Comparison of ENCODE assay signal across 8 mouse cellular contexts in the genomic region with DNA sequence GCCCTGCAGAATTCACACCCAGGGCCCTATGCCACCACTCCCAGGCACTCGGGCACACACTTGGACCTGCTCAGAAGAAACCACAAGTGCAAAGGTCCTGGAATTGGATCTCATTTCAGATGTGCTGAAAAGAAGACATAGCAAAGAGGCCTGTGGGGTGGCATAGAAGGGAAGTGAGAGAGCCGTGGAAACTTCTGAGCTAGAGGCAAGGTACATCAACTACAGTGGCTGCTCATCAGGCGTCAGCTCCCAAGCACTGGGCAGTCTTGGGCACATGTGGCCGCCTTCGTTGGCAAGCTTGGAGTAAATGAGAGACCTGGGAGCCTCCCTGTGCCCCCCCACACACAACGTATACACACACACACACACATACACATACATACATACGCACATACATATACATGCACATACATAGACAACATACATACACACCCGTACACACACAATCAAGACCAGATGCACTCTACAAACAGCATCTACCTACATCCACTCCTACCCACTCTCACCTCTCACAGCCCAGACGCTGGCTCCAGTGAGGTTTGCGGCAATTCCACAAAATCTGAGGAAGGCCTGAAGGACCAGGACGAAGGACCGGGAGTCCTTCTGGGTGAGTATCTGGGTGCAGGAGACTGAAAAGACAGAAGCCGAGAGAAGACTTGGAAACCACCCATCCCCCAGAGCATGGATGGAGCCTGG. TPM values are rescaled to one million over a fixed set of nuclear protein-coding genes. Genes with fewer than 3 reads are reported as not detected.
A peak's percentile ranks its signal among the peaks of the same experiment; 100 is the strongest.
DNase-seq lines count a peak whose midpoint lies in the region; ATAC-seq and TF ChIP-seq lines count a peak whose summit lies in the region.

Gene Angptl6, minus strand, starts transcription at position 631 of the 696 bp plus-strand sequence.

- WGBS in hindbrain, embryonic 11.5 days = 98% methylated on average over 13 of the region's 13 CpGs
- 91% methylated on average over 13 of the region's 13 CpGs for WGBS in midbrain, embryonic 14.5 days

- no peak for DNase-seq in layer of hippocampus, postnatal 25 days (ENCODE audit: extremely low spot score in 1 of 2, low spot score in 1 of 2)
- no peak for DNase-seq in layer of hippocampus, adult 18-20 months (ENCODE audit: low spot score in 2 of 2)
- DNase-seq in hindbrain, embryonic 11.5 days (ENCODE audit: low spot score) = no peak
- no peak for DNase-seq in midbrain, embryonic 14.5 days
- no peak for DNase-seq in adrenal gland, postnatal 14 days
- DNase-seq in adrenal gland, postnatal 36 days = no peak
- DNase-seq in urinary bladder, postnatal 10 days (ENCODE audit: low spot score) = no peak

- no peaks in the 10 kb centered on the region for H3K36me3 ChIP-seq in hindbrain, embryonic 11.5 days (ENCODE audit: control insufficient read depth, insufficient read depth, low read length)
- no peaks in the 10 kb centered on the region for H3K36me3 ChIP-seq in midbrain, embryonic 14.5 days (ENCODE audit: control insufficient read depth, insufficient read depth, low read length)

- H3K4me3 ChIP-seq in cortical plate, adult 2 months (ENCODE audit: insufficient read depth, low read length) = peak within 1 kb of the TSS; percentile 38
- H3K4me3 ChIP-seq in hindbrain, embryonic 11.5 days (ENCODE audit: low read depth, low read length) = peak within 1 kb of the TSS; percentile 38
- peak within 1 kb of the TSS; percentile 40 for H3K4me3 ChIP-seq in midbrain, embryonic 14.5 days (replicated peaks; ENCODE audit: low read depth, low read length)

- no peak for TF ChIP-seq CTCF in cortical plate, adult 2 months (IDR thresholded peaks at IDR 0.05; ENCODE audit: extremely low read depth, insufficient read depth, low read length)

- H3K27ac ChIP-seq in cortical plate, adult 2 months (ENCODE audit: insufficient read depth, low read length) = peak within 1 kb of the TSS; percentile 90
- H3K27ac ChIP-seq in hindbrain, embryonic 11.5 days (ENCODE audit: low read depth, low read length) = peak within 1 kb of the TSS; percentile 84
- H3K27ac ChIP-seq in midbrain, embryonic 14.5 days (replicated peaks; ENCODE audit: low read depth, low read length) = peak within 1 kb of the TSS; percentile 93

- peak within 1 kb of the TSS; percentile 72 for H3K9ac ChIP-seq in hindbrain, embryonic 11.5 days (ENCODE audit: low read depth, low read length)
- H3K9ac ChIP-seq in midbrain, embryonic 14.5 days (replicated peaks; ENCODE audit: low read length) = peak within 1 kb of the TSS; percentile 68

- no peaks in the 10 kb centered on the region for H3K27me3 ChIP-seq in hindbrain, embryonic 11.5 days (ENCODE audit: control insufficient read depth, insufficient read depth, low read length)
- H3K27me3 ChIP-seq in midbrain, embryonic 14.5 days (ENCODE audit: control insufficient read depth, insufficient read depth, low read length) = no peaks in the 10 kb centered on the region

- H3K4me2 ChIP-seq in hindbrain, embryonic 11.5 days (replicated peaks; ENCODE audit: low read depth, low read length) = peak within 1 kb of the TSS; percentile 50
- peak within 1 kb of the TSS; percentile 72 for H3K4me2 ChIP-seq in midbrain, embryonic 14.5 days (ENCODE audit: low read length)

- H3K9me3 ChIP-seq in hindbrain, embryonic 11.5 days (ENCODE audit: control insufficient read depth, low read length) = no peaks in the 10 kb centered on the region
- H3K9me3 ChIP-seq in midbrain, embryonic 14.5 days (ENCODE audit: control insufficient read depth, low read length) = no peaks in the 10 kb centered on the region

- no peak for ATAC-seq in hindbrain, embryonic 11.5 days (ENCODE audit: low FRiP score)
- no peak for ATAC-seq in midbrain, embryonic 14.5 days (ENCODE audit: low FRiP score, low TSS enrichment)

- H3K4me1 ChIP-seq in cortical plate, adult 2 months (ENCODE audit: control insufficient read depth, insufficient read depth, low read length) = no peaks in the 10 kb centered on the region
- no peaks in the 10 kb centered on the region; the same call in 1 of the 2 replicates for H3K4me1 ChIP-seq in hindbrain, embryonic 11.5 days (replicated peaks; ENCODE audit: control insufficient read depth, insufficient read depth, low read length)
- peaks cover 3% of the 10 kb centered on the region; the same call in 1 of the 2 replicates for H3K4me1 ChIP-seq in midbrain, embryonic 14.5 days (ENCODE audit: control insufficient read depth, insufficient read depth, low read length)

- TF ChIP-seq POLR2A in cortical plate, adult 2 months (IDR thresholded peaks at IDR 0.05; ENCODE audit: extremely low read depth, insufficient read depth, low read length) = no peak

RNA-seq across cellular contexts. Expression of gene Angptl6, which starts in this region (rescaled TPM):
- 10 to 100 TPM; 10.5 to 11.4 TPM for total RNA-seq in layer of hippocampus, postnatal 25 days (2021)
- 10 to 100 TPM in 1 of 2 experiments, 1 to 10 TPM in 1; 9.9 to 10.6 TPM for total RNA-seq in layer of hippocampus, adult 18-20 months (2021)
- polyA plus RNA-seq in cortical plate, adult 2 months (2012; rRNA removed) = 12.6 and 14.5 TPM in 2 replicates
- 4.3 and 4.9 TPM in 2 replicates for polyA plus RNA-seq in hindbrain, embryonic 11.5 days (2014; fragmentation: Nextera tagmentation; extraction: Ambion mirVana)
- polyA plus RNA-seq in midbrain, embryonic 14.5 days (2014; fragmentation: Nextera tagmentation; extraction: Ambion mirVana) = 11.1 and 14.4 TPM in 2 replicates
- total RNA-seq in adrenal gland, postnatal 14 days (2021) = 3.4 and 5.3 TPM in 2 replicates
- 1 to 10 TPM; 3.2 to 3.5 TPM for total RNA-seq in adrenal gland, postnatal 36 days (2021)
